Mouse (Mus musculus): ENCODE data around the gene Lce1c. TPM values are rescaled to one million over a fixed set of nuclear protein-coding genes. Genes with fewer than 3 reads are reported as not detected.

The Lce1c gene
- polyA plus RNA-seq (2011; ENCODE audit: insufficient read depth, insufficient read length, low read depth, missing spikeins): not detected in 2 replicates

GRCm38 (mm10) chr3:92678947-92679346 lies at the start of gene Lce1c:
Lce1c (plus strand) TSS chr3:92679247.
- Histone ChIP-seq H3K36me3 (ENCODE audit: control insufficient read depth, insufficient read depth, low read length, poor library complexity, severe bottlenecking) (no peaks in the 10 kb centered on the region), H3K9ac (ENCODE audit: low read depth, poor library complexity, severe bottlenecking) (no peak within 1 kb of the TSS), H3K4me1 (ENCODE audit: control insufficient read depth, insufficient read depth, low read length) (no peaks in the 10 kb centered on the region), H3K27me3 (ENCODE audit: control insufficient read depth, insufficient read depth, low read length, poor library complexity, severe bottlenecking) (no peaks in the 10 kb centered on the region), H3K27ac (ENCODE audit: insufficient read depth, low read length) (no peak within 1 kb of the TSS), H3K9me3 (replicated peaks; ENCODE audit: control insufficient read depth, insufficient read depth, low read length, poor library complexity, severe bottlenecking) (no peaks in the 10 kb centered on the region), H3K4me3 (ENCODE audit: low read depth, low read length) (no peak within 1 kb of the TSS)
- TF ChIP-seq POLR2A (IDR thresholded peaks at IDR 0.05; ENCODE audit: insufficient read depth, low read length) (no peak), EP300 (IDR thresholded peaks at IDR 0.05; ENCODE audit: insufficient read depth, low read depth, low read length) (no peak), CTCF (IDR thresholded peaks at IDR 0.05; ENCODE audit: low read depth, low read length) (no peak)

GRCm38 (mm10) chr3:92637745-92638652 lies 41.0 kb upstream of the Lce1c start:
- TF ChIP-seq CTCF (IDR thresholded peaks at IDR 0.05; ENCODE audit: low read depth, low read length) (no peak), POLR2A (IDR thresholded peaks at IDR 0.05; ENCODE audit: insufficient read depth, low read length) (no peak), EP300 (IDR thresholded peaks at IDR 0.05; ENCODE audit: insufficient read depth, low read depth, low read length) (no peak)
- no peaks in the 10 kb centered on the region for H3K36me3 ChIP-seq (ENCODE audit: control insufficient read depth, insufficient read depth, low read length, poor library complexity, severe bottlenecking)
- H3K4me3 ChIP-seq (ENCODE audit: low read depth, low read length): no peak overlapping the region
- H3K9me3 ChIP-seq (replicated peaks; ENCODE audit: control insufficient read depth, insufficient read depth, low read length, poor library complexity, severe bottlenecking): no peaks in the 10 kb centered on the region
- no peaks in the 10 kb centered on the region for H3K4me1 ChIP-seq (ENCODE audit: control insufficient read depth, insufficient read depth, low read length)
- H3K27me3 ChIP-seq (ENCODE audit: control insufficient read depth, insufficient read depth, low read length, poor library complexity, severe bottlenecking): no peaks in the 10 kb centered on the region
- no peak overlapping the region for H3K9ac ChIP-seq (ENCODE audit: low read depth, poor library complexity, severe bottlenecking)
- no peak overlapping the region for H3K27ac ChIP-seq (ENCODE audit: insufficient read depth, low read length)

- Histone ChIP-seq H3K27me3 (ENCODE audit: control insufficient read depth, insufficient read depth, low read length, poor library complexity, severe bottlenecking) (no peaks in the 10 kb centered on the region), H3K9me3 (replicated peaks; ENCODE audit: control insufficient read depth, insufficient read depth, low read length, poor library complexity, severe bottlenecking) (no peaks in the 10 kb centered on the region), H3K36me3 (ENCODE audit: control insufficient read depth, insufficient read depth, low read length, poor library complexity, severe bottlenecking) (no peaks in the 10 kb centered on the region), H3K4me3 (ENCODE audit: low read depth, low read length) (no peak overlapping the region), H3K4me1 (ENCODE audit: control insufficient read depth, insufficient read depth, low read length) (no peaks in the 10 kb centered on the region), H3K9ac (ENCODE audit: low read depth, poor library complexity, severe bottlenecking) (no peak overlapping the region), H3K27ac (ENCODE audit: insufficient read depth, low read length) (no peak overlapping the region)
- TF ChIP-seq CTCF (IDR thresholded peaks at IDR 0.05; ENCODE audit: low read depth, low read length) (no peak), EP300 (IDR thresholded peaks at IDR 0.05; ENCODE audit: insufficient read depth, low read depth, low read length) (no peak), POLR2A (IDR thresholded peaks at IDR 0.05; ENCODE audit: insufficient read depth, low read length) (no peak)
These were observed 40.4 kb upstream of the Lce1c start for GRCm38 (mm10) chr3:92638653-92638991.

GRCm38 (mm10) chr3:92639854-92640253 lies 39.2 kb upstream of the Lce1c start:
- Histone ChIP-seq H3K9me3 (replicated peaks; ENCODE audit: control insufficient read depth, insufficient read depth, low read length, poor library complexity, severe bottlenecking) (no peaks in the 10 kb centered on the region), H3K27ac (ENCODE audit: insufficient read depth, low read length) (no peak overlapping the region), H3K9ac (ENCODE audit: low read depth, poor library complexity, severe bottlenecking) (no peak overlapping the region), H3K27me3 (ENCODE audit: control insufficient read depth, insufficient read depth, low read length, poor library complexity, severe bottlenecking) (no peaks in the 10 kb centered on the region), H3K4me1 (ENCODE audit: control insufficient read depth, insufficient read depth, low read length) (no peaks in the 10 kb centered on the region), H3K36me3 (ENCODE audit: control insufficient read depth, insufficient read depth, low read length, poor library complexity, severe bottlenecking) (no peaks in the 10 kb centered on the region), H3K4me3 (ENCODE audit: low read depth, low read length) (no peak overlapping the region)
- TF ChIP-seq CTCF (IDR thresholded peaks at IDR 0.05; ENCODE audit: low read depth, low read length) (no peak), EP300 (IDR thresholded peaks at IDR 0.05; ENCODE audit: insufficient read depth, low read depth, low read length) (no peak), POLR2A (IDR thresholded peaks at IDR 0.05; ENCODE audit: insufficient read depth, low read length) (no peak)

GRCm38 (mm10) chr3:92648207-92648606 lies 30.8 kb upstream of the Lce1c start, which contains the start of gene Lce1a1:
Lce1a1 (minus strand) TSS chr3:92648307.
- H3K4me3 ChIP-seq (ENCODE audit: low read depth, low read length): no peak within 1 kb of the TSS
- no peak within 1 kb of the TSS for H3K9ac ChIP-seq (ENCODE audit: low read depth, poor library complexity, severe bottlenecking)
- H3K4me1 ChIP-seq (ENCODE audit: control insufficient read depth, insufficient read depth, low read length): no peaks in the 10 kb centered on the region
- no peaks in the 10 kb centered on the region for H3K36me3 ChIP-seq (ENCODE audit: control insufficient read depth, insufficient read depth, low read length, poor library complexity, severe bottlenecking)
- H3K27ac ChIP-seq (ENCODE audit: insufficient read depth, low read length): no peak within 1 kb of the TSS
- TF ChIP-seq EP300 (IDR thresholded peaks at IDR 0.05; ENCODE audit: insufficient read depth, low read depth, low read length) (no peak), POLR2A (IDR thresholded peaks at IDR 0.05; ENCODE audit: insufficient read depth, low read length) (no peak), CTCF (IDR thresholded peaks at IDR 0.05; ENCODE audit: low read depth, low read length) (no peak)
- H3K9me3 ChIP-seq (replicated peaks; ENCODE audit: control insufficient read depth, insufficient read depth, low read length, poor library complexity, severe bottlenecking): no peaks in the 10 kb centered on the region
- no peaks in the 10 kb centered on the region for H3K27me3 ChIP-seq (ENCODE audit: control insufficient read depth, insufficient read depth, low read length, poor library complexity, severe bottlenecking)

- Histone ChIP-seq H3K4me1 (ENCODE audit: control insufficient read depth, insufficient read depth, low read length) (no peaks in the 10 kb centered on the region), H3K27me3 (ENCODE audit: control insufficient read depth, insufficient read depth, low read length, poor library complexity, severe bottlenecking) (no peaks in the 10 kb centered on the region), H3K4me3 (ENCODE audit: low read depth, low read length) (no peak within 1 kb of the TSS), H3K9ac (ENCODE audit: low read depth, poor library complexity, severe bottlenecking) (no peak within 1 kb of the TSS), H3K36me3 (ENCODE audit: control insufficient read depth, insufficient read depth, low read length, poor library complexity, severe bottlenecking) (no peaks in the 10 kb centered on the region), H3K9me3 (replicated peaks; ENCODE audit: control insufficient read depth, insufficient read depth, low read length, poor library complexity, severe bottlenecking) (no peaks in the 10 kb centered on the region), H3K27ac (ENCODE audit: insufficient read depth, low read length) (no peak within 1 kb of the TSS)
- TF ChIP-seq CTCF (IDR thresholded peaks at IDR 0.05; ENCODE audit: low read depth, low read length): no peak
- no peak for TF ChIP-seq EP300 (IDR thresholded peaks at IDR 0.05; ENCODE audit: insufficient read depth, low read depth, low read length)
- no peak for TF ChIP-seq POLR2A (IDR thresholded peaks at IDR 0.05; ENCODE audit: insufficient read depth, low read length)
These were observed 22.2 kb upstream of the Lce1c start, which contains the start of gene Lce1b for GRCm38 (mm10) chr3:92656826-92657225. Lce1b (minus strand) TSS chr3:92656926.

Measured in ES-Bruce4 (cell line).